26 mouse cellular contexts compared by ENCODE assay signal in genomic region chr3:89231772-89232275, GRCm38 (mm10). TPM values are rescaled to one million over a fixed set of nuclear protein-coding genes. Genes with fewer than 3 reads are reported as not detected.
A peak's percentile ranks its signal among the peaks of the same experiment; 100 is the strongest.
DNase-seq lines count a peak whose midpoint lies in the region; ATAC-seq lines count a peak whose summit lies in the region.
"Had no signal": no experiment of that assay in that cellular context is flagged by ENCODE, and none has a peak within 500 bp of the region (broad histone marks: within the 10 kb centered on the region; RNA-seq: fewer than 3 reads in every experiment).

No protein-coding gene starts in this region.

- peaks cover 41% of the 10 kb centered on the region for H3K4me1 ChIP-seq in kidney, embryonic 16.5 days (ENCODE audit: insufficient read depth, low read length)
- peaks cover 44% of the 10 kb centered on the region for H3K4me1 ChIP-seq in lung, embryonic 15.5 days
- peaks cover 30% of the 10 kb centered on the region for H3K4me1 ChIP-seq in stomach, embryonic 16.5 days (ENCODE audit: control insufficient read depth, insufficient read depth, low read length)

- 76% methylated on average over 16 of the region's 16 CpGs for WGBS in kidney, embryonic 16.5 days
- WGBS in lung, embryonic 15.5 days, result 64% methylated on average over 16 of the region's 16 CpGs
- WGBS in stomach, embryonic 16.5 days, result 68% methylated on average over 16 of the region's 16 CpGs

- H3K4me3 ChIP-seq in kidney, embryonic 16.5 days (ENCODE audit: low read length), result peak overlapping the region; percentile 4; the same call in 1 of the 2 replicates
- peak overlapping the region; percentile 46 for H3K4me3 ChIP-seq in lung, embryonic 15.5 days
- peak overlapping the region; percentile 52 for H3K4me3 ChIP-seq in stomach, embryonic 16.5 days (replicated peaks; ENCODE audit: low read length)
- H3K4me3 ChIP-seq: forebrain, embryonic 13.5 days; hindbrain, embryonic 13.5 days; liver, embryonic 12.5 days; midbrain, embryonic 13.5 days; neural tube, embryonic 13.5 days had no signal

- no peaks in the 10 kb centered on the region for H3K9me3 ChIP-seq in kidney, embryonic 16.5 days (ENCODE audit: low read length)
- H3K9me3 ChIP-seq in lung, embryonic 15.5 days, result no peaks in the 10 kb centered on the region
- H3K9me3 ChIP-seq in stomach, embryonic 16.5 days (replicated peaks; ENCODE audit: control insufficient read depth, low read length), result no peaks in the 10 kb centered on the region
- H3K9me3 ChIP-seq: forebrain, embryonic 13.5 days; hindbrain, embryonic 13.5 days; liver, embryonic 12.5 days; midbrain, embryonic 13.5 days; neural tube, embryonic 13.5 days had no signal

- H3K27ac ChIP-seq in kidney, embryonic 16.5 days (ENCODE audit: low read length), result no peak overlapping the region; the same call in 1 of the 2 replicates
- peak overlapping the region; percentile 86 for H3K27ac ChIP-seq in lung, embryonic 15.5 days
- peak overlapping the region; percentile 77 for H3K27ac ChIP-seq in stomach, embryonic 16.5 days (ENCODE audit: low read length)
- H3K27ac ChIP-seq: forebrain, embryonic 13.5 days; hindbrain, embryonic 13.5 days; liver, embryonic 12.5 days; midbrain, embryonic 13.5 days; neural tube, embryonic 13.5 days had no signal

- H3K36me3 ChIP-seq in kidney, embryonic 16.5 days (ENCODE audit: insufficient read depth, low read length), result no peaks in the 10 kb centered on the region
- H3K36me3 ChIP-seq in lung, embryonic 15.5 days, result no peaks in the 10 kb centered on the region
- no peaks in the 10 kb centered on the region for H3K36me3 ChIP-seq in stomach, embryonic 16.5 days (ENCODE audit: control insufficient read depth, insufficient read depth, low read length)
- H3K36me3 ChIP-seq: liver, embryonic 12.5 days had no signal

- peak; percentile 54 to 55 for DNase-seq in cerebellum, postnatal 10 days
- no peak for DNase-seq in cerebellum, adult 9-11 months
- no peak for DNase-seq in kidney, postnatal 10 days
- DNase-seq in lung, postnatal 25 days (ENCODE audit: low spot score), result no peak
- DNase-seq in spleen, adult 18-20 months, result no peak
- DNase-seq: adrenal gland, adult 2 months; cerebellum, postnatal 36 days; gastrocnemius, postnatal 14 days; heart, postnatal 36 days; kidney, postnatal 14 days; layer of hippocampus, postnatal 36 days; left cerebral cortex, postnatal 4 days; liver, postnatal 0 days; thymus, adult 2 months; thymus, postnatal 36 days had no signal

- H3K9ac ChIP-seq in kidney, embryonic 16.5 days (replicated peaks; ENCODE audit: low read length), result no peak overlapping the region
- H3K9ac ChIP-seq in lung, embryonic 15.5 days, result peak overlapping the region; percentile 17; the same call in 1 of the 2 replicates
- peak overlapping the region; percentile 24 for H3K9ac ChIP-seq in stomach, embryonic 16.5 days (ENCODE audit: low read length)
- H3K9ac ChIP-seq: forebrain, embryonic 13.5 days; hindbrain, embryonic 13.5 days; liver, embryonic 12.5 days; liver, postnatal 0 days; midbrain, embryonic 13.5 days; neural tube, embryonic 13.5 days had no signal

- peak overlapping the region; percentile 27; the same call in 1 of the 2 replicates for H3K4me2 ChIP-seq in kidney, embryonic 16.5 days (replicated peaks; ENCODE audit: low read depth, low read length)
- peak overlapping the region; percentile 83 for H3K4me2 ChIP-seq in lung, embryonic 15.5 days
- H3K4me2 ChIP-seq in stomach, embryonic 16.5 days (ENCODE audit: low read depth, low read length), result peak overlapping the region; percentile 85
- H3K4me2 ChIP-seq: forebrain, embryonic 13.5 days; heart, embryonic 11.5 days; hindbrain, embryonic 13.5 days; liver, embryonic 12.5 days; midbrain, embryonic 13.5 days; neural tube, embryonic 13.5 days had no signal

- H3K27me3 ChIP-seq in kidney, embryonic 16.5 days (ENCODE audit: insufficient read depth, low read length), result no peaks in the 10 kb centered on the region; the same call in 1 of the 2 replicates
- H3K27me3 ChIP-seq in lung, embryonic 15.5 days, result peaks cover 13% of the 10 kb centered on the region; the same call in 1 of the 2 replicates
- no peaks in the 10 kb centered on the region for H3K27me3 ChIP-seq in stomach, embryonic 16.5 days (ENCODE audit: control insufficient read depth, insufficient read depth, low read length)
- H3K27me3 ChIP-seq: CH12.LX; forebrain, embryonic 13.5 days; midbrain, embryonic 13.5 days; neural tube, embryonic 13.5 days had no signal

- ATAC-seq in kidney, embryonic 16.5 days (ENCODE audit: low FRiP score, low TSS enrichment), result no peak
- ATAC-seq in lung, embryonic 15.5 days (ENCODE audit: borderline replicate concordance, extremely low read depth, low FRiP score, low TSS enrichment), result no peak
- no peak for ATAC-seq in stomach, embryonic 16.5 days (ENCODE audit: insufficient read depth, low FRiP score)
- ATAC-seq: forebrain, embryonic 13.5 days; intestine, postnatal 0 days; liver, embryonic 12.5 days; liver, postnatal 0 days; midbrain, embryonic 13.5 days had no signal

RNA-seq across cellular contexts. Expression of gene Muc1, which starts 3.0 kb away (rescaled TPM):
- 20.0 and 23.6 TPM in 2 replicates for polyA plus RNA-seq in kidney, embryonic 16.5 days (2015; fragmentation: Nextera tagmentation; extraction: Ambion mirVana)
- polyA plus RNA-seq in lung, embryonic 15.5 days (2015; fragmentation: Nextera tagmentation; extraction: Ambion mirVana), result 74.3 and 88.9 TPM in 2 replicates
- polyA plus RNA-seq in stomach, embryonic 16.5 days (2015; fragmentation: Nextera tagmentation; extraction: Ambion mirVana), result 112 and 164 TPM in 2 replicates
- polyA plus RNA-seq: liver, embryonic 12.5 days had no signal

RNA-seq across cellular contexts. Expression of gene Mtx1, which starts 4.9 kb away (rescaled TPM):
- polyA plus RNA-seq in kidney, embryonic 16.5 days (2015; fragmentation: Nextera tagmentation; extraction: Ambion mirVana), result 227 and 235 TPM in 2 replicates
- 195 and 197 TPM in 2 replicates for polyA plus RNA-seq in lung, embryonic 15.5 days (2015; fragmentation: Nextera tagmentation; extraction: Ambion mirVana)
- polyA plus RNA-seq in stomach, embryonic 16.5 days (2015; fragmentation: Nextera tagmentation; extraction: Ambion mirVana), result 172 and 177 TPM in 2 replicates

RNA-seq across cellular contexts. Expression of gene Krtcap2, which starts 13.9 kb away (rescaled TPM):
- polyA plus RNA-seq in kidney, embryonic 16.5 days (2015; fragmentation: Nextera tagmentation; extraction: Ambion mirVana), result 272 and 300 TPM in 2 replicates
- polyA plus RNA-seq in lung, embryonic 15.5 days (2015; fragmentation: Nextera tagmentation; extraction: Ambion mirVana), result 282 and 311 TPM in 2 replicates
- 318 and 325 TPM in 2 replicates for polyA plus RNA-seq in stomach, embryonic 16.5 days (2015; fragmentation: Nextera tagmentation; extraction: Ambion mirVana)

RNA-seq across cellular contexts. Expression of gene Trim46, which starts 14.3 kb away (rescaled TPM):
- polyA plus RNA-seq in kidney, embryonic 16.5 days (2015; fragmentation: Nextera tagmentation; extraction: Ambion mirVana), result 4.7 and 6.0 TPM in 2 replicates
- polyA plus RNA-seq in lung, embryonic 15.5 days (2015; fragmentation: Nextera tagmentation; extraction: Ambion mirVana), result 7.2 and 7.9 TPM in 2 replicates
- polyA plus RNA-seq in stomach, embryonic 16.5 days (2015; fragmentation: Nextera tagmentation; extraction: Ambion mirVana), result 4.4 and 4.8 TPM in 2 replicates

RNA-seq across cellular contexts. Expression of gene Thbs3, which starts 16.8 kb away (rescaled TPM):
- 18.2 and 18.4 TPM in 2 replicates for polyA plus RNA-seq in kidney, embryonic 16.5 days (2015; fragmentation: Nextera tagmentation; extraction: Ambion mirVana)
- 54.4 and 58.4 TPM in 2 replicates for polyA plus RNA-seq in lung, embryonic 15.5 days (2015; fragmentation: Nextera tagmentation; extraction: Ambion mirVana)
- 38.8 and 45.2 TPM in 2 replicates for polyA plus RNA-seq in stomach, embryonic 16.5 days (2015; fragmentation: Nextera tagmentation; extraction: Ambion mirVana)

Comparison
In these comparisons a context has a peak if more than half of its experiments do, and no peak if none do; other contexts are left out.
1. DNase-seq: peak in cerebellum, postnatal 10 days (2 of 2); none in cerebellum, adult 9-11 months (single experiment), kidney, postnatal 10 days (single experiment), lung, postnatal 25 days (single experiment) and spleen, adult 18-20 months (0 of 2).
2. H3K4me2 ChIP-seq: peak in every context shown above with its lines; median percentile 85 in stomach, embryonic 16.5 days; 83 in lung, embryonic 15.5 days; 27 in kidney, embryonic 16.5 days.
3. Peak in every context shown above with its lines, with median percentiles within 50 percentile points of each other: H3K4me3 ChIP-seq.